Mouse (Mus musculus) T-cell, adult 2 months (primary cell): Measurements from ENCODE around the gene Bckdha.

Experiments used
- DNase-seq: peaks from one replicate; pipeline ENCODE4 v3.0.0; 2022; ENCODE audit warnings: low spot score

Gene Bckdha

GRCm38 (mm10) chr7:25614831-25615705 is 43.7 kb downstream of the Bckdha start:
- DNase-seq = no peak

DNA sequence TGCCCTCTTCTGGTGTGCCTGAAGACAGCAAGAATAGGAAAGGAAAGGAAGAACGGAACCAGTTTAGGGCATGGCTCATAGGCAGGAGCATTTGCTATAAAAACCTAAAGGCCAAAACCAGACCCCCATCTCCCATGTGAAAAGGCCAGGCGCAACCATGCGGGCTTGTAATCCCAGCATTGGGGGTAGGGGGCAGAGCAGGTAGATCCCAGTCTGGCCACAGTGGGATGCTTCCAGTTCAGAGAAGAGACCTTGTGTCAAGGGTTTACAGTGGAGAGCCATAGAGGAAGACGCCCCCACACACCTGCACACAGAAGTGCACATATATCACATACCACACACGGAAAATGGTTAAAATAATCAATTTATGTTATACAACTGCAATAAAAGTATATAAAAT is 44.7 kb downstream of the Bckdha start:
- no peak for DNase-seq

DNA sequence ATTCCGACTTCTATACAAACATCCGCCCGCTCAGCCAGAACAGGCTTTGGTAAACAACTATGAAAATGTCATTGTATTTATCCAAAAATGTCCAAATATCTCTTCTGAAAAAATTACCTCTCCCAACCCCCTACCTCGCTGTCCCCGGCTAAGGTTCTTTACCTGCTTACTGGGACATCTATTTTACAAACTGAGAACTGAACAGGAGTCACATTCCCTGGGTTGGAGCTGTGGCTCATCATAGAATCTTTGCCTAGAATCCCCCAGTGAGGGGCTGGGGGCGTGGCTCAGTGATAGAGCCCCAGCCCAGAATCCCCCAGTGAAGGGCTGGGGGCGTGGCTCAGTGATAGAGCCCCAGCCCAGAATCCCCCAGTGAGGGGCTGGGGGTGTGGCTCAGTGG is 47.3 kb downstream of the Bckdha start:
- no peak for DNase-seq

DNA sequence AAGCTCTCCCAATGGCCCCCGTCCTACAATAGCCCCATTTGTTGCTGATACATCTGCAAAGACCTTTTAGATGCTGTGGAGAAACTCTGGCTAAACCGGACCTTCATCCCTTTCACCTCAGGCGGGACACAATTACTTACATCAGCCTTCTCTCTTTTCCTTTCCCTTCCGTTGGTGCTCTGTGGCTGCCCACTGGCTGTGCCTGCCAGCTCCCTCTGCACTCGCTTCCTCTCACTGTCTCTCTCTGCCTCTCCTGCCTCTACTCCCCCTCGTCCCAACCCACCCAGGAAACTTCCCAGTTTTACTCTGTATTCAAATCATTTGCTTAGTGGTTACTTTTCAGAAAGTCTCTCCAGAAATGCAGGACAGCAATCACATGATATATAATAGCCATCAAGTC is 48.7 kb downstream of the Bckdha start:
- DNase-seq = no peak

GRCm38 (mm10) chr7:25607196-25607595 is 51.6 kb downstream of the Bckdha start:
- no peak for DNase-seq

DNA sequence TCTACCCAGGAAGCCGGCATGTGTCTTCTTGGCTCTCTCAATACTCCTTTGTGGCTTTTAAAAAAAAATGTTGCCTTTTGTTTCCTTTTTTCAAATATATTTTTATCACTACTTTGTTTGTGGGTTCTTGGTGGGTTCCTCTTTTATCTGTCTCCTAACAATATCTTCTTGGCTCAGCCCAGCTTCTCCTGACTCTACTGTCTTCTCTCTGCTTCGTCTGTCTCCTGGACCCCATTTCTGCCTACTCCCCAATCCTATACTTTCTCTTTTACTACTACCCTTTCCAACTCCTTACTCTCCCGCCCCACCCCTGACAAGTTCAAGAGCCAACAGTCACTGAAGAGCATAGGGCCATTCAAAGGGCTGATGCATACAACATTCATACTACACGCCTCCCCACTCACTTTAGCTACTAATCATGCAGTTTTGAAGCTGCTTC is 52.1 kb downstream of the Bckdha start:
- DNase-seq = no peak

DNA sequence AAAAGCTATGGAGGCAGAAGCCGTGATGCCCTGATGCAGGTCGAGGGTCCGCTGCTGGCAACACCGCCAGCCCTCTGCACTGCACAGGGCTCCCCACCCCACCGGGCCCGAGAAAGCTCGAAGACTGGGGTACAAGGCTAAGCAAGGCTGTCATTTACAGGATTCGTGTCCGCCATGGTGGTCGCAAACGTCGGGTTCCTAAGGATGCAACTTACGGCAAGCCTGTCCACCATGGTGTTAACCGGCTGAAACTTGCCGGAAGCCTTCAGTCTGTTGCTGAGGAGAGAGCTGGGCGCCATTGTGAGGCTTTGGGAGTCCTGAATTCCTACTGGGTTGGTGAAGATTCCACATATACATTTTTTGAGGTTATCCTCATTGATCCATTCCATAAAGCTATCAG is 57.4 kb downstream of the Bckdha start:
- DNase-seq = no peak

DNA sequence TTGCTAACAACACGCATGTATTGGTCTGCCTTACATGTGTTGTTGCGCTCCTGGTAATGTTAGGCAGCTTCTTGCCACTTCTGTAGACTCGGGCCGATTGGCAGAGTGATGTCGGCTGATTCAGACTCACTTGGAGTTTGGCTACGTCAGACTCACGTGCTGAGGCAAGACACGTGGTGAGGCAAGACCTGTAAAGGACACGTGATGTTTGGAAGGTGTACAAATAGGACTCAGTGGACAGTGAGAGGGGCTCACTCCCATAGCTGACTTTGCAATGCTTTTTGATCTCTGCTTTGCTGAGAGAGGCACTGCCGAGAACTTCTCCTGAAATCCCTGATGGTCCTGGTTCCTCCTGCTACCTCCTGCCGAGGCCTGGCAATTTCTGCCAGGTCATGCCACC is 58.1 kb downstream of the Bckdha start:
- no peak for DNase-seq

GRCm38 (mm10) chr7:25599663-25600062 is 59.1 kb downstream of the Bckdha start:
- DNase-seq = peak; percentile 66

DNA sequence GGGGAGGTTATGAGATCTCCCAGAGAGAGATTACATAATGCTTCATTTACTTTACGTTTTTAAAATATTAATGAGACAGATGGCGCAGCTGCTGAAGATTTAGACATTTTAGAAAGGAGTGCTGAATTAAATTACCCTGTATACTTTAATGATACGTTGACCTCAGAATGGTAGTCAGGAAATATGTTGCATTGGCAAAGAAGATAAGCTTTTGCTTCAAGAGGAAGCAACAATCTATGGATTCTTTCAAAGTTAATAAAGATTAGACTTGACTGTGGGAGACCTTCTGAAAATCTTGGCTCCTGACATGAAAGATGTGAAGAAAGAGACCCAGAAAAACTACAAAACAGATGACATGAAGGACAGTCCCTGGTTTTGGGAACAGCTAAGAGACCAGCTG is 64.9 kb downstream of the Bckdha start:
- no peak for DNase-seq

DNA sequence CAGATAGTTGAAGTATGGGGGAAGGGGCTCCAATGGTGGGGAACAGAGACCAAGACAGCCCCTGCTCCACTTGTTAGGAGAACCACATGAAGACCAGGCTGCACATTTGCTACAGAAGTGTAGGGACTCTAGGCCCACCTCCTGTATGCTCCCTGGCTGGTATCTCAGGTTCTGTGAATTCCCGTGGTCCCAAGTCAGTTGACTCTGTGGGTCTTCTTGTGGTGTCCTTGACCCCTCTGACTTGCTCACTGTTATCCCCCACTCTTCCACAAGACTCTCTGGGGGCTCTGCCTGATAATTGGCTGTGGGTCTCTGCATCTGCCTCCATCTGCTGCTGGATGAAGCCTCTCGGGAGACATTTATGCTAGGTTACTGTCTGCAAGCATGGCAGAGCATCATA is 67.6 kb downstream of the Bckdha start:
- DNase-seq = no peak

DNA sequence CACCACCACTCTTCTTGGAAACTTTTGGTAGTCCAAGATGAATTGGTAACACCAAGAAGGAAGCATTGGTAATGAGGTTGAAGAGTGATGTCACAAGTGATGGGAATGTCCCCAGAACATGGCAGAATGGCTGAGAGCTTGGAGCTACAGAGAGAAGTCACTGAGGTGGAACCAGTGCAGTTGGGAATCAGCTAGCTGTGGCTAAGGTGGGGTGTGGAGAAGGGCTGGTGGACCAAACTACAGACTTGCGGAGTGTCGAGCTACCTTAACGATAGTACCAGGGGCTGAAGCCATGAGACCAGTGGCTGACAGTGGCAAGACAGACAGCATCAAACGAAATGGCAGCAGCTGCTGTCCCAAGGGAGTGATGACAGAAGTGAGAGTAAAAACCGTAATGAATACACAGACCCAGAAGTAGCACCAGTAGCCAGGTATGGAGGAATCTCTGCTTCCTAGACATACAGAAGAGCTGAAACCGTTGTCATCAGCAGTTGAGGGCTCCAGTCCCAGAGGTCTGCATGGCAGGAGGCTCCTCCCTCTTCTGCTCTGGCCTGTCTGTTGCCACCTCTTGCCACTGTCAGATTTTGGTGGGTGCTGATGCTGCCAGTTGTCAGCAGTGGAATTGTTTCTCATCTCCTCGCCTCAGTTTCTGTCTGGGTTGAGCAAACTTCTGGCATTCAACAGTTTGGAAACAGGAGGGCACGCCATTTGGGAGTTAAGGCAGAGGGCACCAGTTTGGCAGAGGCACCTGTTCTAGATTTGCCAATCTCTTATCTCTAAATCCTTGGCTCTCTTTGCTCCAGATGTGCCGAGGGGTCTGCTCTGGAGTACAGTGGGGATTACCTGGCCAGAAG is 73.2 kb downstream of the Bckdha start:
- no peak for DNase-seq

- no peak for DNase-seq
Observed at GRCm38 (mm10) chr7:25584651-25585050, 74.1 kb downstream of the Bckdha start.

DNA sequence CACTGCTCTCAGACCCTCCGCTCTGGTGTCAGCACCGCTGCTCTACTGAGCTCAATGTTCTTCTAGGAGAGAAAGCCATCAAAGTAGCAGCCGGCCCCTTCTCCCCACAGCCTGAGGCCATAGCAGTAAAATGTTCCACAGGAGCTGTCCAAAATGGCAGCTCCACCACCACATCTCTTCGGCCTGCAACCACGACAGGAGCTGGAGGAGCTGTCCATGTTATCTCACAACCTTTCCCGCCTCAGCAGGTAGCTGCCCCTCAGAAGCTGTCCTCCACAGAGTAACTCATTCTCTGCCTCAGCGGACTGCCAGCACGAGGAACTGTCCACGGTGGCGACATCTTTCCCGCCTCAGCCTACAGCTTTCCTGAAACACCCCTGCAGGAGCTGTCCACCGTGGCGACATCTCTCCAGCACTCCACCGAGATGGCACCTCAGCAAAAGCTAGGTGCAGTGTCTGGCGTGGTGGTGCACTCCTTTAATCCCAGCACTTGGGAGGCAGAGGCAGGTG is 76.4 kb downstream of the Bckdha start:
- DNase-seq = no peak
